Mouse (Mus musculus) lung, postnatal 10 days (tissue): ENCODE measurements around the gene Serpinb1a.

ENCODE experiments used
- DNase-seq: peaks from one replicate; pipeline ENCODE4 v3.0.0; 2021

Gene Serpinb1a

GRCm38 (mm10) chr13:32794619-32795018, 56.4 kb downstream of the Serpinb1a start:
- no peak for DNase-seq
